Mouse (Mus musculus): ENCODE measurements around the gene Igfbp1.

Gene Igfbp1

GRCm38 (mm10) chr11:7230000-7230399 lies 32.4 kb downstream of the Igfbp1 start:
- no peak for DNase-seq (ENCODE audit: low spot score in 2 of 2)

- no peak for DNase-seq (ENCODE audit: low spot score in 2 of 2)
These were observed 34.4 kb downstream of the Igfbp1 start for GRCm38 (mm10) chr11:7231958-7232357.

- no peak for DNase-seq (ENCODE audit: low spot score in 2 of 2)
These were observed 35.8 kb downstream of the Igfbp1 start for GRCm38 (mm10) chr11:7233333-7233732.

GRCm38 (mm10) chr11:7234436-7234835 lies 36.9 kb downstream of the Igfbp1 start:
- no peak for DNase-seq (ENCODE audit: low spot score in 2 of 2)

GRCm38 (mm10) chr11:7234981-7235609 lies 37.5 kb downstream of the Igfbp1 start:
- DNase-seq (ENCODE audit: low spot score in 2 of 2) = no peak

GRCm38 (mm10) chr11:7236751-7237150 lies 39.2 kb downstream of the Igfbp1 start:
- no peak for DNase-seq (ENCODE audit: low spot score in 2 of 2)

GRCm38 (mm10) chr11:7237712-7238111 lies 40.1 kb downstream of the Igfbp1 start:
- DNase-seq (ENCODE audit: low spot score in 2 of 2) = no peak

GRCm38 (mm10) chr11:7238546-7238945 lies 41.0 kb downstream of the Igfbp1 start:
- no peak for DNase-seq (ENCODE audit: low spot score in 2 of 2)

GRCm38 (mm10) chr11:7239041-7239740 lies 41.6 kb downstream of the Igfbp1 start:
- no peak for DNase-seq (ENCODE audit: low spot score in 2 of 2)

- no peak for DNase-seq (ENCODE audit: low spot score in 2 of 2)
These were observed 47.2 kb downstream of the Igfbp1 start for GRCm38 (mm10) chr11:7244782-7245181.

- no peak for DNase-seq (ENCODE audit: low spot score in 2 of 2)
These were observed 52.8 kb downstream of the Igfbp1 start for GRCm38 (mm10) chr11:7250415-7250814.

GRCm38 (mm10) chr11:7250870-7251269 lies 53.3 kb downstream of the Igfbp1 start:
- no peak for DNase-seq (ENCODE audit: low spot score in 2 of 2)
